Mouse (Mus musculus): ENCODE measurements at regions not wholly inside any gene's neighbourhood (a gene's known extent, or its start where the extent isn't known, plus 50 kb on each side); places are given as distances from the start of the nearest gene placed in this dataset.

GRCm38 (mm10) chr1:137738157-137738851 lies 437.2 kb downstream of the Ptprc start:
- DNase-seq: no peak

DNA sequence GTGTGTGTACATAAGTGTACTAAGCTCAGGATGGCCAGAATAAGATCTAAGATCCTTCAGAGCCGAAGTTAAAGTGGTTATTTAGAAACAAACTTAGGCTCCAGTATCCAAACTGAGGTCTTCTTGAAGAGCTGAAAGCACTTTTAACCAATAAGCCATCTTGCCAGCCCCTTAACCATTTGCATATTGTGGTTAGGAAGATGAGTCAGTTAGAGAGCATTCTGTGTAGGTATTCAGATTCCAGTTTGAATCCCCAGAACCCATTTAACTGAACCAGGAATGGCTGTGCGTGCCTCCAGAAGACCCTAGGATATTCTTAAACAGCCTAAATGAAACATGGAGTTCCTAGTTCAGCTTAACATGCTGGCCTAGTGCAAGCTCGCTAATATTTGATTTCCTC lies 471.6 kb downstream of the Ptprc start:
- DNase-seq: no peak

GRCm38 (mm10) chr1:137698876-137699275 lies 476.6 kb downstream of the Ptprc start:
- no peak for DNase-seq

- DNase-seq: no peak
Measured at GRCm38 (mm10) chr1:137697289-137697688, 478.2 kb downstream of the Ptprc start.

GRCm38 (mm10) chr1:137696796-137697195 lies 478.7 kb downstream of the Ptprc start:
- no peak for DNase-seq

DNA sequence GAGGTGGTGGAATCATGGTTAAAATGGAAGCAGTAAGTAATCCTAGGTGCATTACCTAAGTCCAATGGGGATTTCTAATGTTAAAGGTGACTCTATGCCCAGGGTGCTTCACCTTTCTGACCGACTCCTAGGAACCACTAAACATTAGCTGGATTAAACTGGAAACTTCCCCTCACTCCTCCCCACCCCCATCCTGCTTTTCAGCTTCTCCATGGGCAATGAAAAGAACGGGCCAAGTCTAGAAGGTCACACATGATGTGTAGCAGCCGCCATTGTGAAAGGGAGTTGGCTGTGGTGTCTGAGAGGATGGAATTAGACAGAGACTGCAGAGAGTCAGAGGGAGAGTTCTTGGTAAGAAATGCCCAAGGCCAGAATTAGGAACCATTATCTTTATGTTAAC lies 479.8 kb downstream of the Ptprc start:
- DNase-seq: no peak

DNA sequence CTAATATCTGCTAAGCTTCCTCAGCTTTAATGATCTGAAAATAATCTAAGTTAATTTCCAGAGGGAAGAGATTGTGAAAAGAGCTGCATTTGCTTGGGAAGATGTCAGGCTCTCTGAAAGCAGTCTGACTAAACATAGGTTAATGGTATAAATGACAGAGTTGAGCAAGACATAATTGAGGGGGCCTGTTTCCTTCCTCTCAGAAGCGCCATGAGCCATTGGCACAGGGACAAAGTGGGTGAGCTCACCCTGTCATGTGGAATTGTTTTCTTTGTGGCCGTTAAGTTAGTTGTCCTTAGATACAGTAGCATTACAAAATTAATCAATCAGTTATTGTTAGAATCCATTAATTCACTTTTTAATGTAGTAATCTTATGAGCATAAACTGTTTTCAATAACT lies 483.0 kb downstream of the Ptprc start:
- peak in 1 of 2 experiments; percentile 14 for DNase-seq

DNA sequence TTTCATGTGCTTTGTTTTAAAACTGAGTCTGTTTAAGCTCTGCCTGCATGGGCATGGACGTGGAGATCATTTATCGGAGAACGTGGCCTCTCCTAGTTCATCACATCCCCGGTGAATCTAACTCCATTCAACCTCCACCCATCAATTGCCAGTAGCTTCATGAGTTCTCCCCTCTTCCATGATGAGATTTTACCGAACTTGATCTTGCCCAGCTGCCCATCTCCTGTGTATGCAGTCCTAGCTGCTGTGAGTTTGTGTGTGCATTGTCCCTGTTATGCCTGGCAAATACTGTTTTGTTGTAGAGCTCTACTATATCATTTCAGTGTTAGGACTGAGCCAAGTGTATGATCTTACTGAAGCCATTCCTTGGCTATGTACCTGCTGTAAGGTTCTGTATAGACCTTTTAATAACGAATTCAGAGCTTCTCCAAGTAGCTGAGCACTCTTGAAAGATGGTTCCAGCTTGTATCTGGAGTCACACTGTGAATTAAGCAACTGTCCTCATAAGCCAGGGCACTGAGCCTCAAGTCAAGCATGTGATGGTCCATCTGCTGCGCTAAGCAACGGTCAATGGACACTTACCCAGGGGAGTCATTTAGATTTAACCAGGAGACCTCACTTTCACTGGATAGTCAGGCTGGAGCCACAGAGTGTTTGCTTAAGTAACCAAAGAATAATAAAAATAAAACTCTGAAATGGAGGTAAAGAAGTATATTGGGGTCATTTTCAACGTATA lies 484.5 kb downstream of the Ptprc start:
- DNase-seq: no peak

DNA sequence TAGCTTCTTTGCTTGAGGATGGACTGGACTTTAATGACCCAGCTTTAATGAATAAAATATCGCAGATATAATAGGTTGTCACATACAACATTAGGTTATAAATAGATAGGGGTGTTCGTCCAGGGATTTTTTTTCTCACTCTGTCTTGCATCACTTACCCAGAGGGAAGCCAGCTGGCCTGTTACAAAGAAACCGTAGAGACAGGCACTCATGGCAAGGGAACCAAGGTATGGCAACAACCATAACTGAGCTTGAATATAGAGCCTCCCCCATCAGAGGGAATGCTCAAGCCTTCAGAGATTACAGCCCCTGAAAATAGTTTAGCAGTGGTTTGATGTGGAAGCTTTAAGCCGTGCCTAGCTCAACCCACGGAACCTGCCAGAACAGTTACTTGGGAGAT lies 504.9 kb downstream of the Ptprc start:
- no peak for DNase-seq

GRCm38 (mm10) chr1:137669849-137670248 lies 505.7 kb downstream of the Ptprc start:
- no peak for DNase-seq

GRCm38 (mm10) chr1:137658141-137658540 lies 517.4 kb downstream of the Ptprc start:
- DNase-seq: no peak

DNA sequence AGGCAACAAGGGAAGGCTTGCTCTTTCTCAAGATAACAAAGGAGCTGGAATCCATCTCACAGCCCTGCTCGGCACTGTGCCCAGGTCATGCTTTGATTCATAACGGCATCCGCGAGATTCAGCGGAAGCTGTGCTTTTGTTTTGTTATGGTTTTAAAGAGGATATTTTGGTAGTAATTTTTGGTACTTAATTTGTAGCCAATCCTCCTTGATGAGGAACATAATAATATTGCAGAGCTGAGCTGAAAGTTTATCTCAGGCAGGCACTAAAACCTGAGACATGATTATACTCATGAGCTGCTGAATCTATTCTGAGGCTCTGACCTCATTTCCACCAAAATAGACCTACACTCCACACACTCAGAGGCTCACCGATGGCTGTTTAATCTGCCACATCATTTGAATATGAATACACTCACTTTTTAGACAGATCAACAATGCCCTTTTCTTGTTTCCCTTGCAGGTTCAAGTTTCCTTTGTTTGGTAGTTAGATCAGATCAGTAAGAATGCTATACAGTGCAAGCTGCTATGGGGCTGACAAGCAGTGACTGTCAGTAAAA lies 518.5 kb downstream of the Ptprc start:
- peak; percentile 60 to 78 for DNase-seq

GRCm38 (mm10) chr1:137654171-137654570 lies 521.3 kb downstream of the Ptprc start:
- DNase-seq: no peak

DNA sequence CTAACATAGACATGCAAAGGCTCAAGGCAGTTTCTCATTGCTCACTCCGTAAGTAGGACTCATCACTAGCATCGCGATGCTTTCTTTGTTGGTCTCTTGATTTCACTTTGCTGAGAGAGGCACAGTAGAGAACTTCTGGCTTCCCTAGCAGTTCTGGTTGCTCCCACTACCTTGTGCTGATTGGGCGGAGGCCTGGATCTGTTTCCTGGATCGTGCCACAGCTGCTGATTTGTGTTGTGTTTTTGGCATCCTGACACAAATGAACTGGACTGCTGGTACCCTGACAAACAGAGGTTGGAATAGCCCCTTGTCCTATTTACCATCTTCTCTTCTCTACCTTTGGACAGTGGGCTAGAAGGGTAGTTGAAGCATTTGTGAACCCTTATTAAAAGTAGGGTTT lies 522.0 kb downstream of the Ptprc start:
- peak; percentile 25 to 43 for DNase-seq

GRCm38 (mm10) chr1:137650629-137651028 lies 524.9 kb downstream of the Ptprc start:
- DNase-seq: no peak

- DNase-seq: no peak
Measured at GRCm38 (mm10) chr1:137650082-137650481, 525.4 kb downstream of the Ptprc start.

- no peak for DNase-seq
Measured at GRCm38 (mm10) chr1:137648832-137649231, 526.7 kb downstream of the Ptprc start.

- peak; percentile 7 to 26 for DNase-seq
Measured at GRCm38 (mm10) chr1:137644601-137645040, 530.9 kb downstream of the Ptprc start.

DNA sequence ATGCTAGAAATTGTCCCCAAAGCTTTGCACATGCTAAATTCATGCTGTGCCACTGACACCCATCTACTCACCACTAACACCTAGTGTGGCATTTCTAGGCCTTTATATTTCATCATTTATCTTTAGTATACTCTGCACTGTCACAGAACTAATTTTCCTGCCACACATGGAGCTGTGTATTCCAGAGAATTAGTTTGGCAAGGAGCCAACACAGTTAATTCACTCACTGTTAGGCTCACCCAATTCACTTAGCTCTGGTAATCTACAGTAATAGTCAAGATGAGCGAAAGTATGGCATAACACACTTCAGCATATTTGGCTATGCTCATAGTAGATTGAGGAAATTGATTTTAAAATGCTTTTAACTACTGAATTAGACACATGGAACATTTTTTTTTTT lies 532.0 kb downstream of the Ptprc start:
- DNase-seq: no peak

GRCm38 (mm10) chr1:137640848-137641247 lies 534.7 kb downstream of the Ptprc start:
- DNase-seq: no peak

DNA sequence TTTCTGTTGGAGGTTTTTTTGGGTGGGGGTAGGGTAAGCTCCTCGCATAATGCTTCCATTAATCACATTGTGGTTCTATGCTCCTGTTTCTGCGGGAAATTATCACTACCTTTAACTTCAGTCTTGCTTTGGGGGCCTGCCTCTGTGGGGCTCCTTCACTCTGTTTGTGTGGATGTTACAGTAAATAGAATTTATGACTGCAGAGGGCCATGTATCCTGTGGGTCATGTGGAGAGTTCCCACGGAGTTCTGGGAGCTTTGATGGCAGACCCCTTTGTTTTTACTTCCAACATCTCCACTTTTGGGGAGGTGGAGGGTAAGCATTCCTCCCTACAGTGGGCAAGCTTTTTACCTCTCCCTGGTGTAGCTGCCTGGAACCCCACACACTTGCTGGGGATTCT lies 538.6 kb downstream of the Ptprc start:
- no peak for DNase-seq

DNA sequence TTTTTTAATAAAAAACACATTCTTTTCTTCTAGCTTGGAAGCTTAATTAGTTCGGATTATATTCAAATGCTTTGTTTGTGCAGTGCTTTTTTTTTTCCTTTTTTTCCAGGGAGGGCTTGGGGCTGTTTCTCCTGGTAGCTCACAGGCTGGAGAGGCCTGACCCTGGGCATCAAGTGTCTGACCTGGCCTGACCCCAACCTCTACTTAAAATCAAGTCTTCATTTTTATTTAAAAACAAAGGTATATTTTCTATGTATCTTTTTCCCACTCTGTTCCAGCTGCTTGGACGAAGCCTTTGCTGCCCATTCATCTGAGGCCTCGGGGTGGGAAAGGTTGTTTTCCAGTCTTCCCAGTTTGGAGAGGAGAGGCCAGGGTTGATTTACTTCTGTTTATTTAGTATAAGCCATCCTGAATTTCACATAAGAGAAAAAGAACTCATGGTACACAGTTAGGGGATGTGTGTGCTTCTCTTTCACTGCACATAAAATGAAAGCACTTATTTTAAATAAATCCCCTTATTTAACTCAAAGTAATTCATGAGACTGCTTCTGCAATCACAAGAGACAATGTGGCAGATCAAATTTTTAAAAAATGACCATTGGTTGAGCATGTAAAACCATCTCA lies 539.1 kb downstream of the Ptprc start:
- no peak for DNase-seq

DNA sequence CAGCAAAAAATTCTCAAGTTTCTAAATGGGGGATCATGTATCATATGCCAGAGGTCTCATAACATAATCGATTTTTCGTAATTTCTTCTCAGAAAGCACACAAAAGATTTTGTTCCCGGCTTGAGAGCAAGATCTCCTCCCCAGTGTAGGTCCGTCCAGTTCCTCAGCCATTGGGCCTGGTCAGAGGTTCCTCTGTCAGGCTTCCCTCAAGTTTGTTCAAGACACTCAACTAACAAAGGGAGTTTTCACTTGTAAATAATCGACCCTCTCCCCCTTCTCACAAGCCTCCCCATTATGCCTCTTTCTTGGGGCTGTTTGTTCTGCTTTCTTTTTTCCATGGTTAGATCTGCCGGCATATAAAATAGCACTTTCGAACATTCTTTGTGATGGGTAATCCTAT lies 539.7 kb downstream of the Ptprc start:
- DNase-seq: no peak

DNA sequence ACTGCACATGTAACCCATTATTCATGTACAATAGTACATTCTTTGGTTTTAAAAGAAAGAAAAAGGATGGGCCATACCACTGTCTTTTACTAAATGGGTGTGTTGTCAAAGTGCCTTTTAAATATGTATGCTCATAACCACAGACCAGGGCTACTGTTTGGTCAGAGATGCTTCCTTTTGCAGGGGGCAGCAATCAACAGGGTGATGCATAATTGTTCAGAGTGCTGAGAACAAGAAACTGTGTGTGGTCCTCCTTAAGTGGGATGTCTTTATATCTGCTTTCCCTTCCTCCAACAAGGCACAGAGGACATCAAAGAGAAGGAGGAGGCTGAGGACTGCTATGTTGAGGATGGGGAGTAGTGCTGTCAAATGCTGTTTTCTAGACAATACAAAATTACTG lies 544.0 kb downstream of the Ptprc start:
- no peak for DNase-seq
